Mouse (Mus musculus): ENCODE data around the gene Retreg3. TPM values are rescaled to one million over a fixed set of nuclear protein-coding genes. Genes with fewer than 3 reads are reported as not detected.
A peak's percentile ranks its signal among the peaks of the same experiment; 100 is the strongest.

Retreg3 gene
- total RNA-seq, 2 experiments from 2014 or later: 34.0 to 35.5 TPM

GRCm38 (mm10) chr11:101083083-101083697 is 36.5 kb downstream of the Retreg3 start:
- DNase-seq (ENCODE audit: low spot score): no peak
- intact Hi-C loops (cut with DNase I): no loop called here

GRCm38 (mm10) chr11:101082208-101083082 is 37.2 kb downstream of the Retreg3 start, which contains the start of gene Coasy:
TSS of gene Coasy (plus strand) at chr11:101082565.
- intact Hi-C loops (cut with DNase I): loop anchor here (1.0 kb wide), 1 partner anchor 92 kb away; no protein-coding TSS in a partner anchor
- DNase-seq (ENCODE audit: low spot score): peak; percentile 71

GRCm38 (mm10) chr11:101081659-101082058 is 38.0 kb downstream of the Retreg3 start:
- intact Hi-C loops (cut with DNase I): loop anchor here (1.0 kb wide), 1 partner anchor 93 kb away; no protein-coding TSS in a partner anchor
- no peak for DNase-seq (ENCODE audit: low spot score)

DNA sequence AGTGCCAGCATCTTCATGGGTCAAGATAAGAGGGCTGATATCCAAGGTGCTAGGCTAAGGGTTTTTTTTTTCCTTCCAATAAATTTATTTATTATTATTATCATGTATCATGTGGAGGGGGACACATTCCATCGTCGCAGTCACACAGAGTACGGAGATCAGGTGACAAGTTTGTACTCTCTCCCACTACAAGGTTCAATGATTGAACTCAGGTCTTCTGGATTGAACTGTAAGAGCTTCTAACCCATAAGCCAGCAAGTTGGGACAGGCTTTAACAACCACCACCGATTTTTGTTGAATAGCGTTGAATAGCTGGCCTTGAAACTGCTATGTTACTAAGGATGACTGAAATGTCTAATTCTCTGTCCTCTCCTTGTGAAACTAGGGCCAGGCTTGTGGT is 39.3 kb downstream of the Retreg3 start:
- DNase-seq (ENCODE audit: low spot score): no peak
- intact Hi-C loops (cut with DNase I): no loop called here

- DNase-seq (ENCODE audit: low spot score): no peak
- intact Hi-C loops (cut with DNase I): no loop called here
These were observed 39.9 kb downstream of the Retreg3 start for GRCm38 (mm10) chr11:101079746-101080145.

DNA sequence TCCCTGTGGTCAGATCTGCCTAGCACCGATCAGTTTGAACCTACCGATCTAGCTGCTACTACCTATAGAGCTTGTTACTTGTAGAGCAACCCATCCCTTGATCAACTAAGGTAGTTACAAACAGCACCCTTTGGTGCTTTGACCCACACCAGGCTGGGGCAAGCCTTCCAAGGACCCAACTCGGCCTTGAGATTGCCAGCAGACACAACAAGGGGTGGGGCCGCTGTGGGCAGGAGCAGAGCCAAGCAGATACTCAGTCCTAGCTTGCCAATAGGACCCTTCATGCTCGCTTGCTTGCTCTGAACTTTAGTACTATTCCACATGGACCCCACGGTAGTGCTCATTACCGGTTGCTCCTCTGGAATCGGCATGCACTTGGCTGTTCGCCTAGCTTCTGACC is 41.6 kb downstream of the Retreg3 start, which contains the start of gene Hsd17b1:
Hsd17b1 (plus strand) TSS at position 291 of the 400 bp plus-strand sequence.
- intact Hi-C loops (cut with DNase I): no loop called here
- no peak for DNase-seq (ENCODE audit: low spot score)

DNA sequence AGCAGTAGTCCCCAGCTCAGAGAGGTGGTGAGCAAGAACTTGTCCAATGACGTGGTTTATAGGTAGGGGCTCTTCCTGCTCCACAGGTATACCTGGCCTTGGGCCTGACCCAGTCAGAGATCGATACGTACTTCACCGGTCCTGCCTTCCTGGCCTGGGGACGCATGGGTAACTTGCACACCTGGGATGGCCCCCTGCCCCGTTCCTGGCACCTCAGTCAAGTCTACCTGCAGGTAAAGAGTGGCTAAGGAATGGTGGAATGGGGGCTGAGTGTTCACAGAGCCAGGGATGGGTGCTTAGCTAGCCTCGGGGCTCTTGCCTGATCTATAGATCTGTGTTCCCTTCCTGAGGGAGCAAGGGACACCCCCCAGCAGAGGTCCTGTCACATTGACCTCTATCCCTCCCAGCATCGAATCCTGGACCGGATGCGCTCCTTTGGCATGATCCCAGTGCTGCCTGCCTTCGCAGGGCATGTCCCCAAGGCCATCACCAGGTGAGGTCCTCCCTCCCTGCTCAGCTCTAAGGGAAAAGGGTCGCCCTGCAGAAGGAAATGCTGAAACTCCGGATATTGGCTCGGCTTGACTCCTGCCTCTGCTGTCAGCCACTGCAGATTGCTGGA is 47.8 kb downstream of the Retreg3 start:
- DNase-seq (ENCODE audit: low spot score): no peak
- intact Hi-C loops (cut with DNase I): no loop called here

DNA sequence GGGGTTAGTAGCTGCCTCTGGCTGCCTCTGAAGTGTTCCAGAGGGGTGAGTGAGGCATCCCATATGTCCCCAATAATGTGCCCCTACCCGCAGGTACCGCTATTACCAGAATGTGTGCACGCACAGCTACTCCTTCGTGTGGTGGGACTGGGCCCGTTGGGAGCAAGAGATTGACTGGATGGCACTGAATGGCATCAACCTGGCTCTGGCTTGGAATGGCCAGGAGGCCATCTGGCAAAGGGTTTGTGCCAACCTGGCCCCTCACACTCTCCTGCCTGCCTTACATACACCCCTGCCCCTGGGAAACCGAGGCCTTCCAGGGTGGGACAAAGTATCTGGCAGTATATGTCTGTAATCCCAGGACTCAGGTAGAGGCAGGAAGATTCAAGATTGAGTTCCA is 48.7 kb downstream of the Retreg3 start:
- intact Hi-C loops (cut with DNase I): no loop called here
- DNase-seq (ENCODE audit: low spot score): no peak

GRCm38 (mm10) chr11:101070189-101070527 is 49.5 kb downstream of the Retreg3 start:
- intact Hi-C loops (cut with DNase I): no loop called here
- no peak for DNase-seq (ENCODE audit: low spot score)

DNA sequence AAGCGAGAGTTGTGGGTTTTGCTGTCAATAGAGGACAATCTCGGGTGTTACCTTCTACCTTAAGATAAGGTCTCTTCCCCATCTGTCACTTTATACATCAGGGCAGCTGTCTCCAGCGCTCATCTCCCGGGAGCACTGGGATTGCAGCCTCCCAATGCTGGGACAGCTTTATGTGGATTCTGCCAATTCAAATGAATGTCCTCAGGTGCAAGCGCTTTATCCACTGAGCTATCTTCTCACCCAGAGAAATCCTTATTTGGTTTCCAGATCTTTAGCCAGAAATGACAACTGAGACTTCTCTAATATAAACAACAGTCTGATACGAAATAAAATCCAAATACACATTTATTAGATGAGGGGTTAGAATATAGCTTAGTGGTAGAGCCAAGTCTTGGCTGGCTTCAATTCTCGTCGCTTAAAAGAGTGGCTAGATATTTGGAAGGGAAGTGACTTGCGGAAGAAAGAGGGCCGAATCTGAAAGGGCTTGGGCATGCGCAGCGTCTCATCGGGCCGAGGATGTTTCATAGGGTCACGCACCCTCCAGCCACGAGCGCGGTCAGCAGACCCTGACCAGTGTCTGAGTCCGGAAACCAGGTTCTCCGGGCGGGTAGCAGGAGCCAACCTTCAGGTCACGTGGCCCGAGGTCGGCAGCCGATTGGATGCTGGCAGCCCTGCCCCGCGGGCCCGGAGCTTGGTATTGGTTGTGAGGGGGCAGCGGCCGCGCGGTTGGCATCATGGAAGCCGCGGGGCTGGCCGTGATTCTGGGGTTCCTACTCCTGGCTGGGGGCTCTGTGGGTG is 50.1 kb downstream of the Retreg3 start, which contains the start of gene Naglu:
Naglu (plus strand) TSS at position 622 of the 798 bp plus-strand sequence.
- DNase-seq (ENCODE audit: low spot score): peak; percentile 94
- intact Hi-C loops (cut with DNase I): loop anchor here (10.0 kb wide), 2 partner anchors 325 to 355 kb away; partner anchors contain the start of genes Hspb9 and Kat2a

GRCm38 (mm10) chr11:101066549-101067412 is 52.9 kb downstream of the Retreg3 start:
- intact Hi-C loops (cut with DNase I): loop anchor here (2.0 to 10.0 kb wide), 3 partner anchors 84 to 352 kb away; partner anchors contain the start of genes Hspb9 and Kat2a
- peak; percentile 59 for DNase-seq (ENCODE audit: low spot score)

- DNase-seq (ENCODE audit: low spot score): no peak
- intact Hi-C loops (cut with DNase I): loop anchor here (10.0 kb wide), 2 partner anchors 320 to 350 kb away; partner anchors contain the start of genes Hspb9 and Kat2a
These were observed 54.7 kb downstream of the Retreg3 start for GRCm38 (mm10) chr11:101065002-101065401.

DNA sequence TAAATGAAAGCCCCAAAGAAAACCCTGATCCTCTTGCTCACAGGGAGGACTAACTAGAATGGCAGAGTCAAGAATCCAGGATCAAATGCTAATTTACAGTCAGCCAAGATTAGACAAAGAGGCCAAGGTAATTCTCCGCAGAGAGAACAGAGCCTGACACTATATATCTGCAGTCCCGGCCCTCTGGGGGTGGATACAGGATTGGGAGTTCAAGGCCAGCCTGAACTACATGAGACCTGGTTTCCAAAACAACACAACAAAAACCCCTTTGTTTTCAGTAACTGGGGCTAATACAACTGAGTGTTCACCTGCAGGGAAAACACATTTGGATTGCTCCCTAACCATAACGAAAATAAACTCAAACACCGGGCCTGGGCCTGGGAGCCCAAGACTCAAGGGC is 55.2 kb downstream of the Retreg3 start:
- DNase-seq (ENCODE audit: low spot score): no peak
- intact Hi-C loops (cut with DNase I): loop anchor here (10.0 kb wide), 2 partner anchors 320 to 350 kb away; partner anchors contain the start of genes Hspb9 and Kat2a

- DNase-seq (ENCODE audit: low spot score): peak; percentile 73
- intact Hi-C loops (cut with DNase I): loop anchor here (10.0 kb wide), 2 partner anchors 319 to 349 kb away; partner anchors contain the start of genes Hspb9 and Kat2a
These were observed 55.9 kb downstream of the Retreg3 start for GRCm38 (mm10) chr11:101063676-101064327.

- intact Hi-C loops (cut with DNase I): loop anchor here (10.0 kb wide), 2 partner anchors 318 to 348 kb away; partner anchors contain the start of genes Hspb9 and Kat2a
- DNase-seq (ENCODE audit: low spot score): no peak
These were observed 56.6 kb downstream of the Retreg3 start for GRCm38 (mm10) chr11:101062971-101063675.

DNA sequence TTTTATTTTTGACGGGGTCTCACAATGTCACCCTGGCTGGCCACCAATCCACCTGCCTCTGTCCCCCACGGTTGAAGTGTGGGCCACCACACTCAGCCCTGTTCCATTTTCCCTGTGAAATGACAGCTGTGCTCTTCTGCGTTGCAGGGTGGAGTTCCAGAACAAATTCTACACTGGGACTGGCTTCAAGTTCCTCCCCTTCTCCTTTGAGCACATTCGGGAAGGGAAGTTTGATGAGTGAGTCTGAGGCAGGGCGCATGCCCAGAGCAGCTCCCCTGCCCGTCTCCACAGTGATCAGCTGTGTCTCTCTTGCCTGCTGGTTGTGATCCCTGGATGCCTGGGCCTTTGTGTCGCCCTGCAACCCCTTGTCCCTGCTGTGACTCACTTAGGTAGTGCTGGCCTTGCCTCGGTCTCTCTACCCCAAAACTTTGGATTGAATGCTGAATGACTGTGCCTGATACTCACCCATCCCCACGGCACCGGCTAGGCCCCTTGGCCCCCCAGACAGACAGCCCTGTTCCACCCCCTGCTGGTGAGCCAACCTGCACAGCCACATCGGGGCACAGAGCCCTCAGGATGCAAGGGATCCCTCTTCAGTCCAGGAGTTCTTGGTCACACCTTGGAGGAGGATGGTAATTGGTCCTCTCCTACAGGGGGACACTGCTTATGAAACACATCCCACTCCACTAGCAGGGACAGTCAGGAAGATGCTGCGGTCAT is 57.4 kb downstream of the Retreg3 start:
- peak; percentile 74 for DNase-seq (ENCODE audit: low spot score)
- intact Hi-C loops (cut with DNase I): loop anchor here (10.0 kb wide), 2 partner anchors 318 to 348 kb away; partner anchors contain the start of genes Hspb9 and Kat2a
